Mouse (Mus musculus): Measurements from ENCODE around the gene Aox2.

- TF ChIP-seq POLR2A (IDR thresholded peaks at IDR 0.05; ENCODE audit: low read depth, low read length) (no peak), CTCF (IDR thresholded peaks at IDR 0.05; ENCODE audit: extremely low read depth, insufficient read depth, insufficient read length, insufficient replicate concordance) (no peak)
These were observed 24.7 kb upstream of the Aox2 start for GRCm38 (mm10) chr1:58253466-58253865.
